Mouse (Mus musculus) CH12.LX (cell line): ENCODE data around the gene Nbr1.

Experiments used
- CHD2 ChIP-seq: IDR thresholded peaks from 2 replicates; pipeline ENCODE4 v1.6.1; 2011; ENCODE audit warnings: low read length, improper control_type of control experiment
- CTCF ChIP-seq, 2 experiments: IDR thresholded peaks in 1 of 2; conservative IDR thresholded peaks in 1 of 2; 2 replicates each; pipeline ENCODE4 v1.5.1; 2011 to 2012; ENCODE audit warnings: low read depth in 2 of 2, low read length in 2 of 2, improper control_type of control experiment in 1 of 2, inconsistent platforms in 1 of 2, mild to moderate bottlenecking in 1 of 2, moderate library complexity in 1 of 2
- ELF1 ChIP-seq: IDR thresholded peaks from 2 replicates; pipeline ENCODE4 v1.6.1; 2014; ENCODE audit warnings: low read depth, mild to moderate bottlenecking, inconsistent platforms, low read length, improper control_type of control experiment
- HCFC1 ChIP-seq: IDR thresholded peaks from 2 replicates; pipeline ENCODE4 v1.6.1; 2012; ENCODE audit warnings: low read depth, mild to moderate bottlenecking, inconsistent platforms, low read length, improper control_type of control experiment
- JUND ChIP-seq: conservative IDR thresholded peaks from 2 replicates; pipeline ENCODE4 v1.6.1; 2011; ENCODE audit warnings: low read depth, low read length, improper control_type of control experiment
- POLR2A ChIP-seq: IDR thresholded peaks from 2 replicates; pipeline ENCODE4 v1.6.1; 2011; ENCODE audit warnings: low read depth, mild to moderate bottlenecking, improper control_type of control experiment, low read length
- RAD21 ChIP-seq: IDR thresholded peaks from 2 replicates; pipeline ENCODE4 v1.6.1; 2011; ENCODE audit warnings: low read depth, mild to moderate bottlenecking, low read length, improper control_type of control experiment, moderate library complexity
- RCOR1 ChIP-seq: conservative IDR thresholded peaks from 2 replicates; pipeline ENCODE4 v1.6.1; 2012; ENCODE audit warnings: low read depth, mild to moderate bottlenecking, inconsistent platforms, low read length, improper control_type of control experiment
- SIN3A ChIP-seq: IDR thresholded peaks from 2 replicates; pipeline ENCODE4 v1.6.1; 2012; ENCODE audit warnings: low read length, improper control_type of control experiment, inconsistent platforms
- SMC3 ChIP-seq: IDR thresholded peaks from 2 replicates; pipeline ENCODE4 v1.6.1; 2011; ENCODE audit warnings: low read depth, low read length, improper control_type of control experiment

GRCm38 (mm10) chr11:101576116-101576515 lies 24.2 kb downstream of the Nbr1 start:
- TF ChIP-seq CTCF (conservative IDR thresholded peaks at IDR 0.05 in 1 of 2, IDR thresholded peaks at IDR 0.05 in 1 of 2; ENCODE audit: low read depth in 2 of 2, low read length in 2 of 2), result peak; percentile 53 to 58; a peak in 3 of 4 replicates
- no peak for TF ChIP-seq JUND
- TF ChIP-seq CHD2, result no peak
- TF ChIP-seq RAD21, result no peak
- no peak for TF ChIP-seq HCFC1
- no peak for TF ChIP-seq SMC3
- no peak for TF ChIP-seq POLR2A
- TF ChIP-seq RCOR1, result no peak
- TF ChIP-seq ELF1, result no peak
- no peak for TF ChIP-seq SIN3A
